Mouse (Mus musculus): Measurements from ENCODE around the gene Dynlt1c.
"Not testable (repeated sequence)": the region's sequence is repeated elsewhere in the genome, so short reads cannot be mapped to it uniquely, and the experiment has no call there.

Gene Dynlt1c

DNA sequence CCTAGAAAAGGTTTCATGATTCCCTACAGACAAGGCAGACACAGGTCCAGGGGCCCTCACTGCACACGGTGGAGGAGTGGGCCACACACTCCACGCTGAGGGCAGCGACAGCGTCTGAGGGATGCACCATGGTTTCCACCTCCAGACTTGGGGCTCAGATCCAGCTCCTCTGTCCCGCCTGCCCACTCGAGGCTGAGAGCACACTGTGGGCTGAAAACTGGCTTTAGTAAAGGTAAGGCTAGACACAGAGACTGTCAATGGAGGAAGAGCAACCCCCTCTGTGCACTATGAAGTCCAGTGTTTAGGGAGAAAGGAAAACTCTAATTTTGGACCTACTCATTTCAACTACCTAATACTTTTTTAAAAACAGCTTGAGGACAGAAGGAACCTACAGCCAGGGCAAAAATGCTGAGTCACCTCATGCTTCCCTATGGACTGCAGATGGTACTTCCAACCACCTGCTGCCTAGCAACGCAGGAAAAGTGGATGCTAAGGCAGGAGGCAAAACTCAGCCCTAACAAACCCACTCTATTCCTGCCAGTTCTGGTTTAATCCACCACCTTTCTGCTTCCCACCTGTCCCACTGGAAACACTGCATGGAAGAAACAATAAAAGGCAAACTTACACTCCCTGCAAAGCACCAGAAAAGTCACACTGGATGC is 49.6 kb downstream of the Dynlt1c start:
- in situ Hi-C loops (cut with MboI; ENCODE audit: unreplicated experiment in 2 of 2) = not testable (repeated sequence)

DNA sequence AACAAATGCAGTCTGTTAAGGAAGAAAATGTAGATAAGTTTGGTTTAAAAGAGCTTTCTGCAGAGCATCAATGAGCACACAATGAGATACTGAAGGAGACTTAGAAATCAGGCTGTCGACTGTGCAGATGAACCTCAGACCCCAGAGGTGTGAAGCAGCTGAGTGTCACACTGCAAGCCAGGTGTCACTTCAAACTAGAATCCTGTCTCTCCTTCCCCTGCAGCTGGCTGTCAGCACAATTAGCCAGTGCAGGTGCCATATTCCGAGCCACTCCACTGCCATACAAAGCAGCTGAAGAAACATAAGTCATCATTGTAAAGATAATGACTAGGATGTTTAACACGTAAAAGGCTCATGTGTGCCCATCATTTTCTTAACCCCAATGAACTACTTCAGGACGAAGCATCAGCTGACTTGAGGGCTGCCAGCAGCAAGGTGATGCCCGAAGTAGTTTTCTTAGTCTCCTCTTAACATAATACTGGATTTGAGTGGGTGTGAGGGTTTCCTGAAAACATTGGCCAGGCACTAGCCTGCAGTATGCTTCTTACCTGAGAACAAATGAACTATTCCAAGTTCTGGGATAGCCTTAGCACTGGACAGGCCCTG is 52.0 kb downstream of the Dynlt1c start:
- in situ Hi-C loops (cut with MboI; ENCODE audit: unreplicated experiment in 2 of 2) = not testable (repeated sequence)

DNA sequence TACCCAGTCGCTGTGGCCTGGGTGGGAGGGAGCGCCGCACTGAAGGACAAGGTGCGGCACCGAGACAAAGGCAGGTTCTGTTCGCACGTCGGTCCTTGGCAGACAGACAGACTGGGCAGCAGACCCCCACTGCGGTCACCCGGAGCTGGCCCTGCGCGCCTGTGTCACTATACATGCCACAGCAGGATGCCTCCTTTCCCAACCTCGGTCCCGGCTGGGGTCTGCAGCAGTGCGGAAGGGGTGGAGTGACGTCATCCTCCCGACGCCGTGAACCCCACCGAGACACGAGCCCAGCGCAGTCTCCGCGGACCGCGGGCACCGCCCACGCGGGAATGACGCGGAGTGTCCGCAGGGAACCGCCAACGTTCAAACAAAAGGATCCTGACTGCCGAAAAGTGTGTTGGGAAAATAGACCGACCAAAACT is 53.6 kb downstream of the Dynlt1c start:
- in situ Hi-C loops (cut with MboI; ENCODE audit: unreplicated experiment in 2 of 2) = not testable (repeated sequence)

DNA sequence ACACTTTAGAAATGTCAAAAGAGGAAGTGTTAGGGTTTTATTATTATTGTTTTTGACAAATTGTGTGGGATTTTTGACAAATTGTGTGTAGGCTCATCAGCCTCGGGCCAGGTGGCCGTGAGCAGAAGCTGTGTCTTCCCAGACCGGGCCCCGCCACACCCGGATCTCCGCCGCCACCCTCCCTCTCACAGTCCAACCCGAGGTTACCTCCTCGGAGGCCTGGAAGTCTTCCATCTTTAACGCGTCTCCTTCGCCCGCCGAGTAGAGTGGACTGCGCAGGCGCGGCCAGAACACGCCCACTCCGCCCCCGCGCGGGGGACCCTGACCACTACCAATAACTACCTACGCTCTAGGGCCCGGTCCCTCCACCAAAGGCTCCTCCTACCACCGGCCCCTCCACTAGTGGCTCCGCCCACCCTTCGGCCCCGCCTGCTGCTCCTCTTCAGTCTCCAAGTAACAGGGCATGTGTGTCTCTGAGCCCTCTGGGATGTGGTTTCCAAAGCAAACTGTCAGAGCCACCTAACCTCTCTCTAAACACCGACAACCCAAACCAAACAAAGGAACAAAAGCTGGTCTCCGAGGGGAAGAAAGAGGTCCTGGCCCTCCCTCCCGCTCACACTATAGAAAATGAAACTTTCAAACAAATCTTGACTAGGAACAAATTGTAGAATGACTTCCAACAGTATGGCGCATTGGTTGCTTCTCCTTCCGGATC is 54.3 kb downstream of the Dynlt1c start, which contains the start of gene Dynlt1f:
Gene Dynlt1f, minus strand, starts transcription at position 334 of the 715 bp plus-strand sequence.
- in situ Hi-C loops (cut with MboI; ENCODE audit: unreplicated experiment in 2 of 2) = not testable (repeated sequence)

DNA sequence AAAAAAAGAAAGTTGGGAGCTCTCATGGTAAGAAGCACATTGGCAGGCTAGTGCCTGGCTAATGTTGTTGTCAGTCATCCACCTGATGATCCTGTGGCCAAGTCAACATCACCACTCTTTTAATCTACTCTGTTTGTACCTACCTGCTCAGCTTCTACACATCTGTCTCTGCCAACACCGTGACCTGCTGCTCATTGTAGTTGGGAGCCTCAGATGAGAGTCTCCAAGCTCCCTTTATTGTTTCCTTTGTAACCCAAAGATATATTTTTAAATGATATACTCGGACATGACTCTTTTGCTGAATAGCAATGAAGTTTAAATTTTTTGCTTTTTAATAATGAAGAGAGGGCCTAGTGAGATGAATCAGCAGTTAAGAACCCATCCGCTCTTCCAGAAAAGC is 55.0 kb downstream of the Dynlt1c start:
- in situ Hi-C loops (cut with MboI; ENCODE audit: unreplicated experiment in 2 of 2) = not testable (repeated sequence)

DNA sequence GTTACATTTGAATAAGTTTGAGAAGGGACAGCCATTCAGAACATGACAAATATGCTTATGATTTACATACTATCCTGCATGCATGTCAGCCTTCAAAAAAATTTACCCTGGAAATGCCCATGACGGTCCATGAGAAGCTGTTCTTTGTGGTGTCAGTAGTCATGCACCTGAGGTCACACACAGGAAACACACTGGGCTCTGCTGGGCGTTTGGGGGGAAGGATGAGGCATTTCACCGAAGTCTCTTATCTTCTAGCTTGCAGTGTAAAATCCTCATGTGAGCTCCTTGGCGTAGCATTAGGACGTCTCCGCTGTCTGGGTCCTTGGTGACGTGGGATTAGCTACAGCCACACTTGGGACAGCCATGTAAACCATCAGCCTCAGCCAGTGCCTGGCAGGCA is 57.3 kb downstream of the Dynlt1c start, which contains the start of gene Sytl3:
Gene Sytl3, plus strand, starts transcription at position 293 of the 400 bp plus-strand sequence.
- in situ Hi-C loops (cut with MboI; ENCODE audit: unreplicated experiment in 2 of 2) = not testable (repeated sequence)
